Mouse (Mus musculus) CH12.LX (cell line): ENCODE results near the gene Agtpbp1. TPM values are rescaled to one million over a fixed set of nuclear protein-coding genes. Genes with fewer than 3 reads are reported as not detected.

ENCODE experiments used
- DNase-seq: peaks from one replicate; pipeline ENCODE4 v3.0.0-alpha.2; 2013; ENCODE audit errors: extremely low read depth
- H3K27ac ChIP-seq: 2 replicates; pipeline ENCODE4 v1.5.1; 2012; ENCODE audit warnings: low read depth, mild to moderate bottlenecking, control low read depth, moderate library complexity; ENCODE audit not compliant: insufficient read depth
- H3K27me3 ChIP-seq: replicated peaks from 2 replicates; pipeline ENCODE3; 2012; ENCODE audit warnings: inconsistent platforms
- H3K36me3 ChIP-seq, 2 experiments: replicated peaks in 1 of 2; 2 replicates each; pipeline versions ENCODE3 to v1.6.1; 2012; ENCODE audit warnings: inconsistent platforms in 1 of 2, low read length in 1 of 2, mild to moderate bottlenecking in 1 of 2, mixed read lengths in 1 of 2, moderate library complexity in 1 of 2; ENCODE audit not compliant: control insufficient read depth in 1 of 2, insufficient read depth in 1 of 2
- H3K4me1 ChIP-seq, 2 experiments: 2 replicates each; pipeline ENCODE4 v1.6.1; 2012; ENCODE audit warnings: inconsistent platforms in 1 of 2, moderate library complexity in 1 of 2; ENCODE audit not compliant: insufficient read depth in 2 of 2, control insufficient read depth in 1 of 2
- H3K4me2 ChIP-seq: 2 replicates; pipeline ENCODE4 v1.6.1; 2012; ENCODE audit warnings: low read depth, mild to moderate bottlenecking, control low read depth; ENCODE audit not compliant: poor library complexity, insufficient read depth, severe bottlenecking
- H3K4me3 ChIP-seq, 3 experiments: fragments of 150-350 bp in 1 of 3; sonication (generic) in 1 of 3; replicated peaks in 1 of 3; 2 replicates each; pipeline versions ENCODE3 to v1.5.1; 2011 to 2012; ENCODE audit warnings: low read depth in 2 of 3, low read length in 2 of 3, mild to moderate bottlenecking in 2 of 3, moderate library complexity in 2 of 3, control low read depth in 1 of 3, improper control_type of control experiment in 1 of 3, inconsistent platforms in 1 of 3, mixed read lengths in 1 of 3; ENCODE audit not compliant: poor library complexity in 1 of 3
- H3K79me2 ChIP-seq: replicated peaks from 2 replicates; pipeline ENCODE4 v1.6.1; 2012; ENCODE audit warnings: mild to moderate bottlenecking, moderate library complexity; ENCODE audit not compliant: control insufficient read depth, poor library complexity, insufficient read depth, severe bottlenecking; ENCODE audit errors: extremely low read depth
- H3K9ac ChIP-seq: 2 replicates; pipeline ENCODE4 v1.6.1; 2012; ENCODE audit warnings: low read depth, mild to moderate bottlenecking, control low read depth, moderate library complexity; ENCODE audit not compliant: insufficient read depth
- H3K9me3 ChIP-seq: replicated peaks from 2 replicates; pipeline ENCODE3; 2012; ENCODE audit warnings: low read length, inconsistent platforms, mixed read lengths
- BHLHE40 ChIP-seq: IDR thresholded peaks from 2 replicates; pipeline ENCODE4 v1.6.1; 2011; ENCODE audit warnings: mild to moderate bottlenecking, low read depth, low read length, improper control_type of control experiment
- CTCF ChIP-seq, 2 experiments: IDR thresholded peaks in 1 of 2; conservative IDR thresholded peaks in 1 of 2; 2 replicates each; pipeline ENCODE4 v1.5.1; 2011 to 2012; ENCODE audit warnings: low read depth in 2 of 2, low read length in 2 of 2, improper control_type of control experiment in 1 of 2, inconsistent platforms in 1 of 2, mild to moderate bottlenecking in 1 of 2, moderate library complexity in 1 of 2
- ETS1 ChIP-seq: conservative IDR thresholded peaks from 2 replicates; pipeline ENCODE4 v1.6.1; 2012; ENCODE audit warnings: low read depth, mild to moderate bottlenecking, inconsistent platforms, low read length, improper control_type of control experiment, moderate library complexity
- HCFC1 ChIP-seq: IDR thresholded peaks from 2 replicates; pipeline ENCODE4 v1.6.1; 2012; ENCODE audit warnings: low read depth, mild to moderate bottlenecking, inconsistent platforms, low read length, improper control_type of control experiment
- JUN ChIP-seq: IDR thresholded peaks from 2 replicates; pipeline ENCODE4 v1.6.1; 2011; ENCODE audit warnings: low read depth, mild to moderate bottlenecking, low read length, improper control_type of control experiment, moderate library complexity; ENCODE audit not compliant: insufficient read depth
- JUND ChIP-seq: conservative IDR thresholded peaks from 2 replicates; pipeline ENCODE4 v1.6.1; 2011; ENCODE audit warnings: low read depth, low read length, improper control_type of control experiment
- KAT2A ChIP-seq: IDR thresholded peaks from 2 replicates; pipeline ENCODE4 v1.6.1; 2012; ENCODE audit warnings: low read length, improper control_type of control experiment, inconsistent platforms; ENCODE audit not compliant: insufficient replicate concordance
- MAFK ChIP-seq: IDR thresholded peaks from 2 replicates; pipeline ENCODE4 v1.6.1; 2011; ENCODE audit warnings: low read length, improper control_type of control experiment; ENCODE audit not compliant: insufficient replicate concordance
- MAZ ChIP-seq: IDR thresholded peaks from 2 replicates; pipeline ENCODE4 v1.6.1; 2012; ENCODE audit warnings: low read depth, mild to moderate bottlenecking, inconsistent platforms, low read length, improper control_type of control experiment, moderate library complexity
- NELFE ChIP-seq: IDR thresholded peaks from 2 replicates; pipeline ENCODE4 v1.6.1; 2011; ENCODE audit warnings: low read depth, low read length, improper control_type of control experiment
- SIN3A ChIP-seq: IDR thresholded peaks from 2 replicates; pipeline ENCODE4 v1.6.1; 2012; ENCODE audit warnings: low read length, improper control_type of control experiment, inconsistent platforms
- SMC3 ChIP-seq: IDR thresholded peaks from 2 replicates; pipeline ENCODE4 v1.6.1; 2011; ENCODE audit warnings: low read depth, low read length, improper control_type of control experiment
- TBP ChIP-seq: conservative IDR thresholded peaks from 2 replicates; pipeline ENCODE4 v1.6.1; 2011; ENCODE audit warnings: low read depth, low read length, improper control_type of control experiment
- TCF12 ChIP-seq: IDR thresholded peaks from 2 replicates; pipeline ENCODE4 v1.6.1; 2014; ENCODE audit warnings: low read depth, mild to moderate bottlenecking, inconsistent platforms, low read length, improper control_type of control experiment
- UBTF ChIP-seq: IDR thresholded peaks from 2 replicates; pipeline ENCODE4 v1.6.1; 2012; ENCODE audit warnings: low read depth, mild to moderate bottlenecking, inconsistent platforms, low read length, improper control_type of control experiment, moderate library complexity
- USF2 ChIP-seq: conservative IDR thresholded peaks from 2 replicates; pipeline ENCODE4 v1.6.1; 2011; ENCODE audit warnings: low read depth, low read length, improper control_type of control experiment
- ZC3H11A ChIP-seq: IDR thresholded peaks from 2 replicates; pipeline ENCODE4 v1.6.1; 2012; ENCODE audit warnings: low read depth, mild to moderate bottlenecking, inconsistent platforms, low read length, improper control_type of control experiment
- ZKSCAN1 ChIP-seq: IDR thresholded peaks from 2 replicates; pipeline ENCODE4 v1.6.1; 2012; ENCODE audit warnings: low read depth, inconsistent platforms, low read length, improper control_type of control experiment, borderline replicate concordance
- ZMIZ1 ChIP-seq: IDR thresholded peaks from 2 replicates; pipeline ENCODE4 v1.6.1; 2012; ENCODE audit warnings: low read depth, mild to moderate bottlenecking, inconsistent platforms, low read length, improper control_type of control experiment
- ZNF384 ChIP-seq: IDR thresholded peaks from 2 replicates; pipeline ENCODE4 v1.6.1; 2012; ENCODE audit warnings: low read depth, low read length, improper control_type of control experiment, inconsistent platforms
- dilution Hi-C: fragments of 300-500 bp; cut with MboI; formaldehyde crosslinking; loops from 2 replicates; pipeline ENCODE4 v1.14.3; 2020; ENCODE audit warnings: low sequenced_read_pairs; ENCODE audit not compliant: extremely low pct_unique_long_range_greater_than_20kb, extremely low pct_ligation_motif_present
- in situ Hi-C: fragments of 300-500 bp; cut with MboI; formaldehyde crosslinking; loops from 3 replicates; pipeline ENCODE4 v1.14.3; 2019; ENCODE audit warnings: low sequenced_read_pairs, low pct_ligation_motif_present, low pct_unique_long_range_greater_than_20kb, mixed read lengths
- polyA plus RNA-seq: library from polyadenylated mRNA; unstranded; fragments of >175 nt; gene quantifications from 2 replicates; pipeline ENCODE4 v1.2.1, GENCODE M21; 2012; ENCODE audit warnings: low read depth; ENCODE audit not compliant: insufficient read length
- total RNA-seq, 2 experiments: library from RNA; depleted of rRNA; stranded (reverse); fragments of 300-350 nt in 1 of 2; fragments of >200 nt in 1 of 2; gene quantifications; 2 replicates each; pipeline ENCODE4 v1.2.3; 2012 to 2014

Gene Agtpbp1
- total and polyA plus RNA-seq, 3 experiments, result 15.7 to 21.5 (median 19.5) TPM

DNA sequence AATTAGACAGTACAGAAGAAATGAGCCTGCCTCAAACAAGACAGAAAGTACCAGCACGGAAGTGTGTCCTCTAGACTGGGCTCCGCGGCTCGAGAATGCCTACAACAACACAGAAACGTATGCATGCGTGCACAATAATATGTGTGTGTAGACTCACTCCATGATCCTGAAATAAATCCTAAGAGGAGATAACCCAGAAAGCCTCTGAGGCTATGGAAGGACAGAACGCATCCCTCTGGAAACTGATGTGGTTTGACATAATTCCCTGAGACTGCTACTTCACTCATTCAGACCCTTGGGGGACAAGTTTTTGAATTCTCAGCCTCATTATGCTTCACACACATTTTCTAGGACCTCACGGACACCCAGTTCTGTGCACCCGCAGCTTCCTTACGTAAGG lies 42.6 kb downstream of the Agtpbp1 start:
- H3K27ac ChIP-seq, result no peak overlapping the region
- H3K27me3 ChIP-seq, result no peaks in the 10 kb centered on the region
- H3K36me3 ChIP-seq, result peaks cover 0 to 39% of the 10 kb centered on the region in 2 experiments
- in situ Hi-C loops, result no loop called here
- peaks cover 5% of the 10 kb centered on the region in 2 experiments; a peak in 2 of 4 replicates for H3K4me1 ChIP-seq
- peaks cover 2% of the 10 kb centered on the region for H3K9me3 ChIP-seq
- H3K9ac ChIP-seq, result no peak overlapping the region
- no peak overlapping the region for H3K4me3 ChIP-seq
- dilution Hi-C loops, result no loop called here
- no peak for DNase-seq
- H3K79me2 ChIP-seq, result no peaks in the 10 kb centered on the region
- TF ChIP-seq JUND, result no peak
- no peak for TF ChIP-seq ZMIZ1
- TF ChIP-seq BHLHE40, result no peak
- no peak for TF ChIP-seq SMC3
- TF ChIP-seq MAZ, result no peak
- no peak for TF ChIP-seq ZKSCAN1
- TF ChIP-seq, all 38 proteins: peak for 0
- no peak overlapping the region for H3K4me2 ChIP-seq

DNA sequence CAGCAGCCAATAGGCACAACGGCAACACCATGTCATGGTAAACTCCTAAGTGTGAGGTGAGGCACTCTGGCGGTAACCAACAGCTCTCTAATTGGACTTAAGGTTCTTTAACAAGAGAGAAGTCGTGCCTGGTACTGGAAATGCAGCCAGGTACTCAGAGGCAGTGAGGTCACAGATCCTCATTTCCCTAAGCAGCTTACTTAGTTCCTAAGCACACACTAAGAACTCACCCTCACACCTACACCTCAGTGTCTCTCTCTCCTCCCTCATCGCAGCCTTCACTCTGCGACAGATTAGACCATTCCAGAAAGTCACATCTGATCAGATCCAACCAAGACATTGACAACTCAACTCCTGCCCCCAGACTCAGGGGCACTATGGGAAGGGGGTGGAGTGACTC lies 45.0 kb downstream of the Agtpbp1 start:
- Histone ChIP-seq H3K36me3 (peaks cover 0 to 50% of the 10 kb centered on the region in 2 experiments), H3K4me2 (no peak overlapping the region), H3K79me2 (no peaks in the 10 kb centered on the region), H3K9me3 (peaks cover 2% of the 10 kb centered on the region), H3K9ac (no peak overlapping the region), H3K27me3 (no peaks in the 10 kb centered on the region), H3K4me1 (peaks cover 0 to 5% of the 10 kb centered on the region in 2 experiments; a peak in 1 of 4 replicates), H3K4me3 (no peak overlapping the region), H3K27ac (no peak overlapping the region)
- in situ Hi-C loops, result no loop called here
- dilution Hi-C loops, result no loop called here
- DNase-seq, result no peak
- TF ChIP-seq NELFE (no peak), HCFC1 (no peak), JUND (no peak), JUN (no peak), ETS1 (no peak), UBTF (no peak), MAZ (no peak), SIN3A (no peak), KAT2A (no peak), ZC3H11A (no peak), TCF12 (no peak), MAFK (no peak), USF2 (no peak), ZKSCAN1 (no peak), BHLHE40 (no peak), CTCF (conservative IDR thresholded peaks at IDR 0.05 in 1 of 2, IDR thresholded peaks at IDR 0.05 in 1 of 2; ENCODE audit: low read depth in 2 of 2, low read length in 2 of 2) (no peak), TBP (no peak), ZNF384 (no peak)
